In genomic region chr6:53594316-53594715, GRCm38 (mm10) we compare ENCODE assay signal across 17 mouse cellular contexts.
DNase-seq lines count a peak whose midpoint lies in the region; ATAC-seq lines count a peak whose summit lies in the region.
"Had no signal": no experiment of that assay in that cellular context is flagged by ENCODE, and none has a peak within 500 bp of the region (broad histone marks: within the 10 kb centered on the region; RNA-seq: fewer than 3 reads in every experiment).

No protein-coding gene starts in this region.

- no peak overlapping the region for H3K9ac ChIP-seq in hindbrain, embryonic 12.5 days
- no peak overlapping the region for H3K9ac ChIP-seq in kidney, embryonic 16.5 days (replicated peaks; ENCODE audit: low read length)
- H3K9ac ChIP-seq in neural tube, embryonic 12.5 days, result no peak overlapping the region
- H3K9ac ChIP-seq in limb, embryonic 13.5 days, result 0 out of 2 replicates have a peak overlapping the region, but pooled peaks have one; percentile 25
- H3K9ac ChIP-seq: embryonic facial prominence, embryonic 15.5 days; heart, embryonic 12.5 days; hindbrain, embryonic 13.5 days had no signal

- 0 out of 2 replicates have a peak overlapping the region, but pooled peaks have one; percentile 30 for H3K27ac ChIP-seq in hindbrain, embryonic 12.5 days
- H3K27ac ChIP-seq in hindbrain, embryonic 10.5 days, result no peak overlapping the region; the same call in 1 of the 2 replicates
- 0 out of 2 replicates have a peak overlapping the region, but pooled peaks have one; percentile 8 for H3K27ac ChIP-seq in kidney, embryonic 16.5 days (ENCODE audit: low read length)
- no peak overlapping the region for H3K27ac ChIP-seq in neural tube, embryonic 12.5 days
- peak overlapping the region; percentile 44; the same call in 1 of the 2 replicates for H3K27ac ChIP-seq in limb, embryonic 13.5 days
- H3K27ac ChIP-seq: embryonic facial prominence, embryonic 15.5 days; heart, adult 2 months had no signal

- ATAC-seq in hindbrain, embryonic 12.5 days (ENCODE audit: low FRiP score), result no peak
- no peak; the same call in 1 of the 2 replicates for ATAC-seq in kidney, embryonic 16.5 days (ENCODE audit: low FRiP score, low TSS enrichment)
- no peak for ATAC-seq in neural tube, embryonic 12.5 days (ENCODE audit: low FRiP score, low read depth)
- ATAC-seq in limb, embryonic 13.5 days (ENCODE audit: low FRiP score, low read depth), result no peak

- no peaks in the 10 kb centered on the region for H3K27me3 ChIP-seq in hindbrain, embryonic 12.5 days
- H3K27me3 ChIP-seq in hindbrain, embryonic 10.5 days (ENCODE audit: insufficient read depth, poor library complexity, severe bottlenecking), result no peaks in the 10 kb centered on the region
- H3K27me3 ChIP-seq in kidney, embryonic 16.5 days (ENCODE audit: insufficient read depth, low read length), result peaks cover 4% of the 10 kb centered on the region; the same call in 1 of the 2 replicates
- H3K27me3 ChIP-seq in neural tube, embryonic 12.5 days (replicated peaks), result no peaks in the 10 kb centered on the region
- H3K27me3 ChIP-seq in limb, embryonic 13.5 days, result no peaks in the 10 kb centered on the region
- H3K27me3 ChIP-seq: embryonic facial prominence, embryonic 15.5 days; heart, embryonic 12.5 days; hindbrain, embryonic 13.5 days had no signal

- H3K4me2 ChIP-seq in hindbrain, embryonic 12.5 days (replicated peaks), result no peak overlapping the region
- no peak overlapping the region for H3K4me2 ChIP-seq in kidney, embryonic 16.5 days (replicated peaks; ENCODE audit: low read depth, low read length)
- peak overlapping the region; percentile 24; the same call in 1 of the 2 replicates for H3K4me2 ChIP-seq in neural tube, embryonic 12.5 days (replicated peaks)
- H3K4me2 ChIP-seq in limb, embryonic 13.5 days (replicated peaks), result no peak overlapping the region
- H3K4me2 ChIP-seq: embryonic facial prominence, embryonic 15.5 days; heart, embryonic 12.5 days; hindbrain, embryonic 13.5 days had no signal

- H3K4me3 ChIP-seq in hindbrain, embryonic 12.5 days, result no peak overlapping the region
- no peak overlapping the region for H3K4me3 ChIP-seq in hindbrain, embryonic 10.5 days
- no peak overlapping the region for H3K4me3 ChIP-seq in kidney, embryonic 16.5 days (ENCODE audit: low read length)
- H3K4me3 ChIP-seq in neural tube, embryonic 12.5 days, result no peak overlapping the region
- no peak overlapping the region for H3K4me3 ChIP-seq in limb, embryonic 13.5 days
- H3K4me3 ChIP-seq: embryonic facial prominence, embryonic 15.5 days; erythroblast, embryonic 14.5 days; heart, adult 2 months; heart, embryonic 12.5 days; hindbrain, embryonic 13.5 days had no signal

- no peaks in the 10 kb centered on the region for H3K9me3 ChIP-seq in hindbrain, embryonic 12.5 days (replicated peaks)
- H3K9me3 ChIP-seq in hindbrain, embryonic 10.5 days, result no peaks in the 10 kb centered on the region
- H3K9me3 ChIP-seq in kidney, embryonic 16.5 days (ENCODE audit: low read length), result no peaks in the 10 kb centered on the region
- H3K9me3 ChIP-seq in neural tube, embryonic 12.5 days, result no peaks in the 10 kb centered on the region
- H3K9me3 ChIP-seq in limb, embryonic 13.5 days, result no peaks in the 10 kb centered on the region
- H3K9me3 ChIP-seq: embryonic facial prominence, embryonic 15.5 days; heart, embryonic 12.5 days; hindbrain, embryonic 13.5 days had no signal

- H3K36me3 ChIP-seq in hindbrain, embryonic 12.5 days, result no peaks in the 10 kb centered on the region
- no peaks in the 10 kb centered on the region for H3K36me3 ChIP-seq in hindbrain, embryonic 10.5 days
- H3K36me3 ChIP-seq in kidney, embryonic 16.5 days (ENCODE audit: insufficient read depth, low read length), result no peaks in the 10 kb centered on the region
- no peaks in the 10 kb centered on the region for H3K36me3 ChIP-seq in neural tube, embryonic 12.5 days
- peaks cover 12% of the 10 kb centered on the region for H3K36me3 ChIP-seq in limb, embryonic 13.5 days
- H3K36me3 ChIP-seq: embryonic facial prominence, embryonic 15.5 days; hindbrain, embryonic 13.5 days had no signal

- WGBS in hindbrain, embryonic 12.5 days, result 47% methylated on average over 4 of the region's 4 CpGs
- WGBS in hindbrain, embryonic 10.5 days, result 63% methylated on average over 4 of the region's 4 CpGs
- 19% methylated on average over 4 of the region's 4 CpGs for WGBS in kidney, embryonic 16.5 days
- 15% methylated on average over 4 of the region's 4 CpGs for WGBS in neural tube, embryonic 12.5 days
- 30% methylated on average over 4 of the region's 4 CpGs for WGBS in limb, embryonic 13.5 days

- no peak for DNase-seq in hindbrain, embryonic 10.5 days (ENCODE audit: low spot score)
- DNase-seq in kidney, postnatal 10 days, result no peak
- DNase-seq in neural tube, embryonic 10.5 days (ENCODE audit: extremely low spot score, low spot score), result no peak
- no peak for DNase-seq in cerebellum, postnatal 14 days
- DNase-seq: adrenal gland, adult 2 months; adrenal gland, postnatal 25 days; cerebellum, adult 2 months; gastrocnemius, postnatal 14 days; heart, adult 2 months had no signal

- peaks cover 15% of the 10 kb centered on the region for H3K4me1 ChIP-seq in hindbrain, embryonic 12.5 days
- H3K4me1 ChIP-seq in hindbrain, embryonic 10.5 days (replicated peaks), result peaks cover 18% of the 10 kb centered on the region
- H3K4me1 ChIP-seq in kidney, embryonic 16.5 days (ENCODE audit: insufficient read depth, low read length), result peaks cover 20% of the 10 kb centered on the region
- H3K4me1 ChIP-seq in neural tube, embryonic 12.5 days, result peaks cover 18% of the 10 kb centered on the region
- peaks cover 42% of the 10 kb centered on the region for H3K4me1 ChIP-seq in limb, embryonic 13.5 days

Comparison
In these comparisons a context has a peak if more than half of its experiments do, and no peak if none do; other contexts are left out.
1. H3K27ac ChIP-seq: peak in hindbrain, embryonic 12.5 days (single experiment), kidney, embryonic 16.5 days (single experiment) and limb, embryonic 13.5 days (single experiment); none in hindbrain, embryonic 10.5 days (single experiment) and neural tube, embryonic 12.5 days (single experiment).